Mouse (Mus musculus) cortical plate, adult 2 months (tissue): ENCODE data around the gene Spsb4.

ENCODE experiments used
- CTCF ChIP-seq: fragments of 200-500 bp; IDR thresholded peaks from 2 replicates; pipeline ENCODE4 v1.5.1; 2011; ENCODE audit warnings: mild to moderate bottlenecking, control low read depth, low read length; ENCODE audit not compliant: insufficient read depth; ENCODE audit errors: extremely low read depth
- POLR2A ChIP-seq: fragments of 200-500 bp; IDR thresholded peaks from 2 replicates; pipeline ENCODE4 v1.6.1; 2011; ENCODE audit warnings: mild to moderate bottlenecking, low read length, control low read depth; ENCODE audit not compliant: insufficient read depth; ENCODE audit errors: extremely low read depth

DNA sequence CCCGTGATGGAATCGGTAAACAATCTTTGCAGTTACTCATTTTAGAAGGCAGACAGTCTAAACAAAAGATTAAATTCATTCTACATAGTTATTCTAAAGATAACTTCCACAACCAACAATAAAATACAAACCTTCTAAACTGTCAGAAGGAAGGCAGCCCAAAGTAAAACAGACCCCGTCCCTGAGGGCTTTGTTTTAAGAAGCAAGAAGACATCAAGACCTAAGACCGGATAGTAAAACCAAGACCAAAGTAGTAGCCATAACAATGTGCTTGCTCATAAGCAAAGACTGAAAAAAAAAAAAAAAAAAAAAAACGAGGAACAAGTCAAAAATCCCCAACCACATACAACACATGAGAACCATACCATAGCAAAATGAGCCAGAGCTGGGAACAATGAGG, 15.5 kb downstream of the Spsb4 start:
- no peak for TF ChIP-seq CTCF
- TF ChIP-seq POLR2A = no peak
